Mouse (Mus musculus) forebrain, postnatal 0 days (tissue): ENCODE results near the gene Inpp5k. TPM values are rescaled to one million over a fixed set of nuclear protein-coding genes. Genes with fewer than 3 reads are reported as not detected.

Source experiments
- ATAC-seq: fragments of 200-750 bp; cut with Nextera tagmentation; 2 replicates; pipeline ENCODE4 v1.8.0; 2017; ENCODE audit warnings: mild to moderate bottlenecking, moderate library complexity
- DNase-seq: peaks from one replicate; pipeline ENCODE4 v3.0.0-alpha.2; 2015
- H3K27ac ChIP-seq: fragments of 300-500 bp; sonication (generic); 2 replicates; pipeline ENCODE4 v1.5.1; 2014; ENCODE audit warnings: low read depth, mild to moderate bottlenecking, antibody characterized with exemption, low read length, moderate library complexity, mixed read lengths
- H3K27me3 ChIP-seq: fragments of 300-500 bp; sonication (generic); 2 replicates; pipeline ENCODE4 v1.6.1; 2014; ENCODE audit warnings: mild to moderate bottlenecking, low read length, mixed read lengths; ENCODE audit not compliant: insufficient read depth
- H3K36me3 ChIP-seq: fragments of 300-500 bp; sonication (generic); 2 replicates; pipeline ENCODE4 v1.6.1; 2014; ENCODE audit warnings: mild to moderate bottlenecking, moderate library complexity; ENCODE audit not compliant: insufficient read depth
- H3K4me1 ChIP-seq: fragments of 300-500 bp; sonication (generic); 2 replicates; pipeline ENCODE4 v1.6.1; 2014; ENCODE audit warnings: antibody characterized with exemption; ENCODE audit not compliant: insufficient read depth
- H3K4me2 ChIP-seq: fragments of 300-500 bp; sonication (generic); 2 replicates; pipeline ENCODE4 v1.6.1; 2014; ENCODE audit warnings: low read depth, mild to moderate bottlenecking, moderate library complexity
- H3K4me3 ChIP-seq: fragments of 300-500 bp; sonication (generic); 2 replicates; pipeline ENCODE4 v1.5.1; 2014; ENCODE audit warnings: low read depth, low read length, mixed read lengths
- H3K9ac ChIP-seq: fragments of 300-500 bp; sonication (generic); 2 replicates; pipeline ENCODE4 v1.6.1; 2014; ENCODE audit warnings: mild to moderate bottlenecking
- H3K9me3 ChIP-seq: fragments of 300-500 bp; sonication (generic); 2 replicates; pipeline ENCODE4 v1.6.1; 2016; ENCODE audit warnings: low read length
- CTCF ChIP-seq: sonication (generic); IDR thresholded peaks from 2 replicates; pipeline ENCODE4 v1.5.1; 2016; ENCODE audit warnings: antibody characterized with exemption, control low read depth, low read depth
- WGBS: fragments of 180-500 bp; shearing (Covaris S2); extraction: QIAGEN DNeasy Blood & Tissue Kit; methylation state at CpG from one replicate; pipeline ENCODE4 v1.1.7; 2014; 5-methylcytosine and 5-hydroxymethylcytosine counted together
- polyA plus RNA-seq: library from polyadenylated mRNA; unstranded; fragments of >200 nt; fragmentation: Nextera tagmentation; extraction: Ambion mirVana; gene quantifications from 2 replicates; pipeline ENCODE4 v1.2.1, GENCODE M21; 2015
- total RNA-seq: library from RNA; depleted of rRNA; stranded (reverse); fragments of >200 nt; gene quantifications from 2 replicates; pipeline ENCODE4 v1.2.3, GENCODE M21; 2014

Inpp5k gene
- total and polyA plus RNA-seq, 2 experiments from 2014 or later = 50.7 to 57.4 TPM

- Histone ChIP-seq H3K9ac (peak overlapping the region; percentile 65), H3K4me2 (peak overlapping the region; percentile 63), H3K4me1 (peaks cover 11% of the 10 kb centered on the region; the same call in 1 of the 2 replicates), H3K9me3 (no peaks in the 10 kb centered on the region), H3K27me3 (no peaks in the 10 kb centered on the region), H3K27ac (no peak overlapping the region), H3K4me3 (peak overlapping the region; percentile 66), H3K36me3 (peaks cover 37% of the 10 kb centered on the region)
- DNase-seq (no peak), ATAC-seq (no peak)
- TF ChIP-seq CTCF = peak; percentile 38
- 8% methylated on average over 13 of the region's 13 CpGs for WGBS
Measured at GRCm38 (mm10) chr11:75631561-75632225, 905 bp downstream of the Inpp5k start.

GRCm38 (mm10) chr11:75632921-75633320, 2.1 kb downstream of the Inpp5k start:
- H3K4me1 ChIP-seq = peaks cover 11% of the 10 kb centered on the region; the same call in 1 of the 2 replicates
- no peak for TF ChIP-seq CTCF
- no peak overlapping the region for H3K27ac ChIP-seq
- DNase-seq (no peak), ATAC-seq (no peak)
- no peaks in the 10 kb centered on the region for H3K27me3 ChIP-seq
- H3K4me3 ChIP-seq = no peak overlapping the region
- H3K9ac ChIP-seq = no peak overlapping the region
- no peaks in the 10 kb centered on the region for H3K9me3 ChIP-seq
- no peak overlapping the region for H3K4me2 ChIP-seq
- 92% methylated on average over 5 of the region's 5 CpGs for WGBS
- peaks cover 37% of the 10 kb centered on the region for H3K36me3 ChIP-seq

GRCm38 (mm10) chr11:75634801-75635200, 4.0 kb downstream of the Inpp5k start:
- ATAC-seq = no peak
- no peak for TF ChIP-seq CTCF

GRCm38 (mm10) chr11:75635315-75635714, 4.5 kb downstream of the Inpp5k start:
- H3K9ac ChIP-seq = no peak overlapping the region
- ATAC-seq (no peak), DNase-seq (no peak)
- no peak for TF ChIP-seq CTCF
- H3K36me3 ChIP-seq = peaks cover 40% of the 10 kb centered on the region
- peaks cover 6% of the 10 kb centered on the region; the same call in 1 of the 2 replicates for H3K4me1 ChIP-seq
- no peak overlapping the region for H3K27ac ChIP-seq
- H3K4me3 ChIP-seq = no peak overlapping the region
- WGBS = 88% methylated on average over 11 of the region's 11 CpGs
- H3K4me2 ChIP-seq = no peak overlapping the region
- H3K27me3 ChIP-seq = no peaks in the 10 kb centered on the region
- H3K9me3 ChIP-seq = no peaks in the 10 kb centered on the region

More at GRCm38 (mm10) chr11:75634801-75635200, 4.0 kb downstream of the Inpp5k start:
- no peak for DNase-seq
- WGBS = 74% methylated on average over 3 of the region's 3 CpGs
- peaks cover 11% of the 10 kb centered on the region; the same call in 1 of the 2 replicates for H3K4me1 ChIP-seq
- no peak overlapping the region for H3K4me3 ChIP-seq
- peaks cover 38% of the 10 kb centered on the region for H3K36me3 ChIP-seq
- H3K27ac ChIP-seq = no peak overlapping the region
- no peaks in the 10 kb centered on the region for H3K27me3 ChIP-seq
- no peak overlapping the region for H3K4me2 ChIP-seq
- no peak overlapping the region for H3K9ac ChIP-seq
- H3K9me3 ChIP-seq = no peaks in the 10 kb centered on the region

- TF ChIP-seq CTCF = no peak
- ATAC-seq (no peak), DNase-seq (no peak)
- Histone ChIP-seq H3K27ac (no peak overlapping the region), H3K4me3 (no peak overlapping the region), H3K9me3 (no peaks in the 10 kb centered on the region), H3K4me1 (peaks cover 9% of the 10 kb centered on the region; the same call in 1 of the 2 replicates), H3K36me3 (peaks cover 14% of the 10 kb centered on the region), H3K4me2 (no peak overlapping the region), H3K27me3 (no peaks in the 10 kb centered on the region), H3K9ac (no peak overlapping the region)
- 83% methylated on average over 5 of the region's 5 CpGs for WGBS
Measured at GRCm38 (mm10) chr11:75643323-75643722, 12.5 kb downstream of the Inpp5k start.

- WGBS = 84% methylated on average over 9 of the region's 9 CpGs
- no peak overlapping the region for H3K4me3 ChIP-seq
- peaks cover 9% of the 10 kb centered on the region for H3K36me3 ChIP-seq
- no peaks in the 10 kb centered on the region for H3K9me3 ChIP-seq
- DNase-seq (no peak), ATAC-seq (no peak)
- no peak for TF ChIP-seq CTCF
- H3K27me3 ChIP-seq = no peaks in the 10 kb centered on the region
- no peak overlapping the region for H3K27ac ChIP-seq
- no peak overlapping the region for H3K9ac ChIP-seq
- H3K4me1 ChIP-seq = peaks cover 9% of the 10 kb centered on the region; the same call in 1 of the 2 replicates
- H3K4me2 ChIP-seq = no peak overlapping the region
Measured at GRCm38 (mm10) chr11:75644684-75645083, 13.9 kb downstream of the Inpp5k start.

GRCm38 (mm10) chr11:75647681-75648211, 17.0 kb downstream of the Inpp5k start:
- Histone ChIP-seq H3K9me3 (no peaks in the 10 kb centered on the region), H3K36me3 (peaks cover 6% of the 10 kb centered on the region; the same call in 1 of the 2 replicates), H3K27me3 (no peaks in the 10 kb centered on the region), H3K9ac (no peak overlapping the region), H3K4me1 (peaks cover 16% of the 10 kb centered on the region; the same call in 1 of the 2 replicates), H3K4me3 (no peak overlapping the region), H3K27ac (peak overlapping the region; percentile 45), H3K4me2 (no peak overlapping the region)
- ATAC-seq (peak; percentile 70), DNase-seq (peak; percentile 72)
- TF ChIP-seq CTCF = no peak
- 42% methylated on average over 6 of the region's 6 CpGs for WGBS
